Mouse (Mus musculus) heart, embryonic 16.5 days (tissue): ENCODE results near the gene Hk1. TPM values are rescaled to one million over a fixed set of nuclear protein-coding genes. Genes with fewer than 3 reads are reported as not detected.
A peak's percentile ranks its signal among the peaks of the same experiment; 100 is the strongest.

Source experiments
- ATAC-seq: fragments of 200-750 bp; cut with Nextera tagmentation; replicated peaks from 2 replicates; pipeline ENCODE4 v1.8.0; 2017; ENCODE audit warnings: moderate number of reproducible peaks; ENCODE audit not compliant: insufficient read depth, low FRiP score; ENCODE audit errors: extremely low read depth
- H3K27ac ChIP-seq: fragments of 300-500 bp; sonication (generic); 2 replicates; pipeline ENCODE4 v1.5.1; 2014; ENCODE audit warnings: mild to moderate bottlenecking, low read length, control low read depth, moderate library complexity
- H3K27me3 ChIP-seq: fragments of 300-500 bp; sonication (generic); 2 replicates; pipeline ENCODE4 v1.6.1; 2014; ENCODE audit warnings: low read length, mixed read lengths; ENCODE audit not compliant: control insufficient read depth, insufficient read depth
- H3K36me3 ChIP-seq: fragments of 300-500 bp; sonication (generic); 2 replicates; pipeline ENCODE4 v1.6.1; 2014; ENCODE audit not compliant: control insufficient read depth, insufficient read depth
- H3K4me1 ChIP-seq: fragments of 300-500 bp; sonication (generic); 2 replicates; pipeline ENCODE4 v1.6.1; 2014; ENCODE audit warnings: low read length, mixed read lengths; ENCODE audit not compliant: control insufficient read depth, insufficient read depth
- H3K4me2 ChIP-seq: fragments of 300-500 bp; sonication (generic); 2 replicates; pipeline ENCODE4 v1.6.1; 2014; ENCODE audit warnings: low read depth, mild to moderate bottlenecking, control low read depth, low read length
- H3K4me3 ChIP-seq: fragments of 300-500 bp; sonication (generic); 2 replicates; pipeline ENCODE4 v1.5.1; 2014; ENCODE audit warnings: mild to moderate bottlenecking, control low read depth, low read length
- H3K9ac ChIP-seq: fragments of 300-500 bp; sonication (generic); 2 replicates; pipeline ENCODE4 v1.6.1; 2014; ENCODE audit warnings: low read length, control low read depth
- H3K9me3 ChIP-seq: fragments of 300-500 bp; sonication (generic); replicated peaks from 2 replicates; pipeline ENCODE4 v1.6.1; 2016; ENCODE audit warnings: low read length; ENCODE audit not compliant: control insufficient read depth
- WGBS: fragments of 180-500 bp; shearing (Covaris S2); extraction: QIAGEN DNeasy Blood & Tissue Kit; methylation state at CpG from one replicate; pipeline ENCODE4 v1.1.7; 2014; 5-methylcytosine and 5-hydroxymethylcytosine counted together
- polyA plus RNA-seq: library from polyadenylated mRNA; unstranded; fragments of >200 nt; fragmentation: Nextera tagmentation; extraction: Ambion mirVana; gene quantifications from 2 replicates; pipeline ENCODE4 v1.2.1, GENCODE M21; 2015

Hk1 gene
- polyA plus RNA-seq, 1 experiment from 2014 or later = 232 TPM

- ATAC-seq = no peak
- H3K27me3 ChIP-seq = no peaks in the 10 kb centered on the region
- WGBS = 71% methylated on average over 10 of the region's 10 CpGs
These were observed 142.5 kb downstream of the Hk1 start for GRCm38 (mm10) chr10:62237205-62237604.

GRCm38 (mm10) chr10:62236165-62236564 lies 143.5 kb downstream of the Hk1 start:
- ATAC-seq = no peak
- Histone ChIP-seq H3K9ac (no peak overlapping the region), H3K36me3 (no peaks in the 10 kb centered on the region), H3K4me3 (no peak overlapping the region), H3K4me1 (peaks cover 4% of the 10 kb centered on the region), H3K9me3 (no peaks in the 10 kb centered on the region), H3K27ac (no peak overlapping the region), H3K27me3 (0 out of 2 replicates have a peak, but pooled peaks cover 2% of the 10 kb centered on the region), H3K4me2 (no peak overlapping the region)
- WGBS = 83% methylated on average over 6 of the region's 6 CpGs

More at GRCm38 (mm10) chr10:62237205-62237604, 142.5 kb downstream of the Hk1 start:
- no peaks in the 10 kb centered on the region for H3K36me3 ChIP-seq
- no peak overlapping the region for H3K9ac ChIP-seq
- H3K4me3 ChIP-seq = no peak overlapping the region
- no peak overlapping the region for H3K4me2 ChIP-seq
- H3K9me3 ChIP-seq = no peaks in the 10 kb centered on the region
- no peak overlapping the region for H3K27ac ChIP-seq
- no peaks in the 10 kb centered on the region for H3K4me1 ChIP-seq

GRCm38 (mm10) chr10:62231811-62232210 lies 147.9 kb downstream of the Hk1 start:
- Histone ChIP-seq H3K27ac (no peak overlapping the region), H3K9me3 (no peaks in the 10 kb centered on the region), H3K9ac (no peak overlapping the region), H3K27me3 (0 out of 2 replicates have a peak, but pooled peaks cover 2% of the 10 kb centered on the region), H3K36me3 (no peaks in the 10 kb centered on the region), H3K4me3 (no peak overlapping the region), H3K4me2 (no peak overlapping the region; the same call in 1 of the 2 replicates), H3K4me1 (peaks cover 7% of the 10 kb centered on the region)
- no peak for ATAC-seq
- WGBS = 76% methylated on average over 3 of the region's 3 CpGs

GRCm38 (mm10) chr10:62231395-62231732 lies 148.3 kb downstream of the Hk1 start:
- H3K4me3 ChIP-seq = peak overlapping the region; percentile 67
- H3K27ac ChIP-seq = peak overlapping the region; percentile 39
- no peaks in the 10 kb centered on the region for H3K9me3 ChIP-seq
- H3K9ac ChIP-seq = peak overlapping the region; percentile 57; the same call in 1 of the 2 replicates
- H3K4me2 ChIP-seq = peak overlapping the region; percentile 97
- H3K36me3 ChIP-seq = no peaks in the 10 kb centered on the region
- H3K4me1 ChIP-seq = peaks cover 7% of the 10 kb centered on the region
- H3K27me3 ChIP-seq = 0 out of 2 replicates have a peak, but pooled peaks cover 2% of the 10 kb centered on the region
- 3% methylated on average over 13 of the region's 13 CpGs for WGBS
- peak; percentile 29 for ATAC-seq

GRCm38 (mm10) chr10:62230708-62231394 lies 148.9 kb downstream of the Hk1 start, which contains the start of gene Tspan15:
TSS of gene Tspan15 (minus strand) at chr10:62231251.
- H3K27ac ChIP-seq = peak within 1 kb of the TSS; percentile 39
- H3K4me2 ChIP-seq = peak within 1 kb of the TSS; percentile 97
- peak within 1 kb of the TSS; percentile 67 for H3K4me3 ChIP-seq
- H3K36me3 ChIP-seq = no peaks in the 10 kb centered on the region
- WGBS = under 1% methylated on average over 59 of the region's 59 CpGs
- no peaks in the 10 kb centered on the region for H3K9me3 ChIP-seq
- H3K9ac ChIP-seq = peak within 1 kb of the TSS; percentile 69
- H3K4me1 ChIP-seq = peaks cover 7% of the 10 kb centered on the region
- ATAC-seq = peak; percentile 97
- H3K27me3 ChIP-seq = 0 out of 2 replicates have a peak, but pooled peaks cover 2% of the 10 kb centered on the region

- Histone ChIP-seq H3K4me2 (no peak overlapping the region), H3K36me3 (no peaks in the 10 kb centered on the region), H3K9me3 (no peaks in the 10 kb centered on the region), H3K9ac (no peak overlapping the region), H3K27ac (no peak overlapping the region), H3K4me1 (peaks cover 7% of the 10 kb centered on the region), H3K4me3 (no peak overlapping the region), H3K27me3 (0 out of 2 replicates have a peak, but pooled peaks cover 2% of the 10 kb centered on the region)
- 68% methylated on average over 6 of the region's 6 CpGs for WGBS
- ATAC-seq = no peak
These were observed 151.6 kb downstream of the Hk1 start for GRCm38 (mm10) chr10:62228126-62228525.

GRCm38 (mm10) chr10:62225839-62226238 lies 153.9 kb downstream of the Hk1 start:
- Histone ChIP-seq H3K4me3 (no peak overlapping the region), H3K9me3 (no peaks in the 10 kb centered on the region), H3K27me3 (no peaks in the 10 kb centered on the region), H3K4me1 (peaks cover 2% of the 10 kb centered on the region; the same call in 1 of the 2 replicates), H3K9ac (no peak overlapping the region), H3K36me3 (no peaks in the 10 kb centered on the region), H3K4me2 (no peak overlapping the region), H3K27ac (no peak overlapping the region)
- 70% methylated on average over 7 of the region's 7 CpGs for WGBS
- ATAC-seq = no peak

GRCm38 (mm10) chr10:62224231-62224630 lies 155.5 kb downstream of the Hk1 start:
- Histone ChIP-seq H3K27me3 (no peaks in the 10 kb centered on the region), H3K4me1 (no peaks in the 10 kb centered on the region), H3K27ac (no peak overlapping the region), H3K4me2 (no peak overlapping the region), H3K9me3 (no peaks in the 10 kb centered on the region), H3K4me3 (no peak overlapping the region), H3K36me3 (no peaks in the 10 kb centered on the region), H3K9ac (no peak overlapping the region)
- 55% methylated on average over 6 of the region's 6 CpGs for WGBS
- no peak for ATAC-seq

GRCm38 (mm10) chr10:62222777-62223176 lies 156.9 kb downstream of the Hk1 start:
- Histone ChIP-seq H3K4me1 (no peaks in the 10 kb centered on the region), H3K4me3 (no peak overlapping the region), H3K9me3 (no peaks in the 10 kb centered on the region), H3K9ac (no peak overlapping the region), H3K4me2 (no peak overlapping the region), H3K27ac (no peak overlapping the region), H3K36me3 (no peaks in the 10 kb centered on the region), H3K27me3 (no peaks in the 10 kb centered on the region)
- WGBS = 77% methylated on average over 17 of the region's 17 CpGs
- no peak for ATAC-seq
